Mouse (Mus musculus) E14TG2a.4 (cell line): Measurements from ENCODE around the gene Lman2l.

Source experiments
- CTCF ChIP-seq: conservative IDR thresholded peaks from 2 replicates; pipeline ENCODE4 v1.5.1; 2014; ENCODE audit warnings: low read length
- POU5F1 ChIP-seq: IDR thresholded peaks from 2 replicates; pipeline ENCODE4 v1.6.1; 2014; ENCODE audit warnings: low read length, borderline replicate concordance

GRCm38 (mm10) chr1:36436515-36436914 lies 8.6 kb downstream of the Lman2l start:
- no peak for TF ChIP-seq CTCF
- TF ChIP-seq POU5F1: no peak
